ENCODE assay signal across 26 mouse cellular contexts in the genomic region with DNA sequence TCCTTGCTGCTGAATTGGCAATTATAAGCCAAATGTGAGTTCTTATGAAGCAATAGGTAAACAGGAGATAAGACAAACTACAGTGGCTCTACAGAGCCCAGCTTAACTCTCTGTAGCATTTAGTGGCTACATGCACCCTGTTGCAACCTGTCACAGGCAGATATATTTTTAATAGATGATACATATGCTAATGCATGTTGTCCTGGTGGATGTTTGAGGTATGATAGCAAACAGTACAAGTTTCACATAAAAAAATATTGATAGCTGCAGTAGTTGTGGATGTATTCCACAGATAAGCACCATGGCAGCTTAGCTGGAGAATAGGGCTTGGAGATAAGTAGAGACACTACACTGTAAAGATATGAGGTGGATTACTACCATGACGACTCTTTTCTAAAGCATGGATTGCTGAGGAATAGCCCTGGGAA.
"Had no signal": no experiment of that assay in that cellular context is flagged by ENCODE, and none has a peak within 500 bp of the region (broad histone marks: within the 10 kb centered on the region; RNA-seq: fewer than 3 reads in every experiment).

No protein-coding gene starts in this region.

- DNase-seq: gastrocnemius, adult 2 months; gastrocnemius, postnatal 10 days; gastrocnemius, postnatal 25 days; heart, adult 18-20 months; heart, postnatal 10 days; heart, postnatal 4 days; kidney, adult 11 months; kidney, adult 2 months; kidney, adult 9 months; kidney, postnatal 25 days; kidney, postnatal 4 days; lung, adult 2 months had no signal

- H3K36me3 ChIP-seq: heart, embryonic 10.5 days; heart, embryonic 12.5 days; hindbrain, embryonic 10.5 days; hindbrain, embryonic 12.5 days; kidney, embryonic 15.5 days; limb, embryonic 10.5 days; limb, embryonic 12.5 days had no signal

- H3K4me1 ChIP-seq: heart, embryonic 10.5 days; heart, embryonic 12.5 days; hindbrain, embryonic 10.5 days; hindbrain, embryonic 12.5 days; kidney, embryonic 15.5 days; limb, embryonic 10.5 days; limb, embryonic 12.5 days had no signal

- H3K4me3 ChIP-seq: gastrocnemius, adult 2 months; heart, embryonic 10.5 days; heart, embryonic 12.5 days; hindbrain, embryonic 10.5 days; hindbrain, embryonic 12.5 days; kidney, embryonic 15.5 days; layer of hippocampus, adult 2 months; left cerebral cortex, adult 2 months; limb, embryonic 10.5 days; limb, embryonic 12.5 days had no signal

- H3K4me2 ChIP-seq: heart, embryonic 12.5 days; hindbrain, embryonic 12.5 days; hindbrain, embryonic 14.5 days; kidney, embryonic 15.5 days; limb, embryonic 12.5 days had no signal

- H3K27me3 ChIP-seq: heart, embryonic 12.5 days; hindbrain, embryonic 12.5 days; kidney, embryonic 15.5 days; limb, embryonic 12.5 days had no signal

- H3K9ac ChIP-seq: heart, embryonic 12.5 days; hindbrain, embryonic 12.5 days; hindbrain, embryonic 14.5 days; kidney, embryonic 15.5 days; limb, embryonic 12.5 days; liver, embryonic 14.5 days had no signal

- H3K27ac ChIP-seq: gastrocnemius, adult 2 months; heart, embryonic 10.5 days; hindbrain, embryonic 10.5 days; hindbrain, embryonic 12.5 days; hindbrain, embryonic 14.5 days; kidney, embryonic 15.5 days; kidney, postnatal 0 days; layer of hippocampus, adult 2 months; left cerebral cortex, adult 2 months; limb, embryonic 10.5 days; limb, embryonic 12.5 days; liver, embryonic 14.5 days had no signal

- H3K9me3 ChIP-seq: heart, embryonic 10.5 days; heart, embryonic 12.5 days; hindbrain, embryonic 10.5 days; hindbrain, embryonic 12.5 days; kidney, embryonic 15.5 days; limb, embryonic 10.5 days; limb, embryonic 12.5 days had no signal

- ATAC-seq: hindbrain, embryonic 16.5 days; inflammation-experienced regulatory T-cells, adult 6 months had no signal
